Mouse (Mus musculus) heart, postnatal 0 days (tissue): Measurements from ENCODE around the gene Tbl1xr1.

Source experiments
- CTCF ChIP-seq: IDR thresholded peaks from 2 replicates; pipeline ENCODE4 v1.5.1; 2016; ENCODE audit warnings: antibody characterized with exemption, control low read depth, low read depth
- EP300 ChIP-seq: IDR thresholded peaks from 2 replicates; pipeline ENCODE4 v1.6.1; 2016; ENCODE audit warnings: antibody characterized with exemption, low read depth

- TF ChIP-seq CTCF (no peak), EP300 (no peak)
These were observed 161.9 kb downstream of the Tbl1xr1 start for GRCm38 (mm10) chr3:22238106-22238900.
